Mouse (Mus musculus) neural tube, embryonic 13.5 days (tissue): ENCODE measurements at regions not wholly inside any gene's neighbourhood (a gene's known extent, or its start where the extent isn't known, plus 50 kb on each side); places are given as distances from the start of the nearest gene placed in this dataset.

Experiments
- ATAC-seq: fragments of 200-750 bp; cut with Nextera tagmentation; 2 replicates; pipeline ENCODE4 v1.8.0; 2017; ENCODE audit warnings: low read depth, mild to moderate bottlenecking, moderate TSS enrichment, moderate library complexity
- H3K27ac ChIP-seq: fragments of 300-500 bp; sonication (generic); replicated peaks from 2 replicates; pipeline ENCODE4 v1.5.1; 2015; ENCODE audit warnings: moderate library complexity, mild to moderate bottlenecking, inconsistent platforms
- H3K27me3 ChIP-seq: fragments of 300-500 bp; sonication (generic); 2 replicates; pipeline ENCODE4 v1.6.1; 2015; ENCODE audit warnings: mild to moderate bottlenecking, inconsistent platforms
- H3K36me3 ChIP-seq: fragments of 300-500 bp; sonication (generic); 2 replicates; pipeline ENCODE4 v1.6.1; 2015; ENCODE audit warnings: mild to moderate bottlenecking, inconsistent platforms
- H3K4me1 ChIP-seq: fragments of 300-500 bp; sonication (generic); replicated peaks from 2 replicates; pipeline ENCODE4 v1.6.1; 2015; ENCODE audit warnings: inconsistent platforms
- H3K4me2 ChIP-seq: fragments of 300-500 bp; sonication (generic); 2 replicates; pipeline ENCODE4 v1.6.1; 2015; ENCODE audit warnings: inconsistent platforms, mild to moderate bottlenecking, moderate library complexity
- H3K4me3 ChIP-seq: fragments of 300-500 bp; sonication (generic); 2 replicates; pipeline ENCODE4 v1.5.1; 2015; ENCODE audit warnings: mild to moderate bottlenecking, inconsistent platforms
- H3K9ac ChIP-seq: fragments of 300-500 bp; sonication (generic); 2 replicates; pipeline ENCODE4 v1.6.1; 2015; ENCODE audit warnings: moderate library complexity, mild to moderate bottlenecking, inconsistent platforms
- H3K9me3 ChIP-seq: fragments of 300-500 bp; sonication (generic); 2 replicates; pipeline ENCODE4 v1.6.1; 2016; ENCODE audit warnings: inconsistent platforms
- WGBS: fragments of 180-500 bp; shearing (Covaris S2); methylation state at CpG from one replicate; pipeline ENCODE4 v1.1.7; 2015; 5-methylcytosine and 5-hydroxymethylcytosine counted together

DNA sequence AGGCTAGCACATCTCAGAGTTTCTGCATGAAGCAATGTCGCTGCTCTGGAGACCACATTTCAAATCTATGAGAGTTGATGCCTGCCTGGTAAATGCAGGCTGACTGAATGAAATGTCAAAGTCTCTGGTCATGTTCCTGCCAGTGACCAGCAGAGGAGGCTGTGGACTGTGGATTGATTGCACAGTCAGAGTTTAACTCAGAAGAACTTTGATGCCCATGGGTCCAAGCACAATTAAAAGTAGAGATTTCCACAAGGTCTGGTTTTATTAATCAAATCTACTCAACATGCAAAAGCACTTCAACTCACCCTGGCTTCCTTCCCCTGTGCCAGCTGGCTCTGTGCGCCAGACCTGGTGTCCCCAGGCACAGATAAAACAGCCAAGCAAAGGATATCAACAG lies 81.3 kb downstream of the Hsd17b3 start:
- no peak overlapping the region for H3K27ac ChIP-seq
- 68% methylated on average over 2 of the region's 2 CpGs for WGBS
- ATAC-seq: no peak

DNA sequence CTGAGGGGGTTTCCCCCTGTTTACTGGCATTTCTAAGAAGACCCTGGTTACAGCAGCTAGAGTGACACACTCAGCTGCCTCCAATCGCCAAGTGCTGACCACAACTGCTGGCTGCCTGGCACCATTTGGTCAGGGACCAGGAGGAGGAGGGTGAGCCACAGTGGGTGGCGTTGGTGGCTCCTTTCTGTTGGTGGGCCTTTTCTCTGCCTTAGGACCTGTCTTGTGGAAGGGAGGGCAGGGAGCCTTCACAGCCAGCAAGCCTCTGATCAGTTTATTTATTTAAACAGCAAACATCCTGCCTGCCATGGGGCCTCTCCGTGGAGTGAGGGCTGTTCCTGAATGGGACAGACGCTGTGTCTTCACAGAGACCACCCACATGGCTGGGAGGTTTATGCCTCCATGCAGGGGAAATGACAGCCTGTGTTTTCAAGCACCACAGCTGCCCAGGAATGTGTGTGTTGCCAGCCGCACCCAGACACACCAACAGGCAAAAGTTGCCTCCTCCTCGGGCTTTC lies 86.0 kb downstream of the Hsd17b3 start:
- no peak; the same call in 1 of the 2 replicates for ATAC-seq
- Histone ChIP-seq H3K36me3 (no peaks in the 10 kb centered on the region), H3K4me3 (no peak overlapping the region), H3K9me3 (no peaks in the 10 kb centered on the region), H3K9ac (peak overlapping the region; percentile 27; the same call in 1 of the 2 replicates), H3K4me2 (no peak overlapping the region), H3K27ac (peak overlapping the region; percentile 35; the same call in 1 of the 2 replicates), H3K4me1 (peaks cover 14% of the 10 kb centered on the region), H3K27me3 (peaks cover 10% of the 10 kb centered on the region; the same call in 1 of the 2 replicates)
- WGBS: 3% methylated on average over 6 of the region's 6 CpGs

More for the DNA sequence above, 81.3 kb downstream of the Hsd17b3 start:
- Histone ChIP-seq H3K4me2 (no peak overlapping the region), H3K36me3 (no peaks in the 10 kb centered on the region), H3K4me3 (no peak overlapping the region), H3K9me3 (no peaks in the 10 kb centered on the region), H3K9ac (no peak overlapping the region), H3K27me3 (no peaks in the 10 kb centered on the region), H3K4me1 (peaks cover 9% of the 10 kb centered on the region)

DNA sequence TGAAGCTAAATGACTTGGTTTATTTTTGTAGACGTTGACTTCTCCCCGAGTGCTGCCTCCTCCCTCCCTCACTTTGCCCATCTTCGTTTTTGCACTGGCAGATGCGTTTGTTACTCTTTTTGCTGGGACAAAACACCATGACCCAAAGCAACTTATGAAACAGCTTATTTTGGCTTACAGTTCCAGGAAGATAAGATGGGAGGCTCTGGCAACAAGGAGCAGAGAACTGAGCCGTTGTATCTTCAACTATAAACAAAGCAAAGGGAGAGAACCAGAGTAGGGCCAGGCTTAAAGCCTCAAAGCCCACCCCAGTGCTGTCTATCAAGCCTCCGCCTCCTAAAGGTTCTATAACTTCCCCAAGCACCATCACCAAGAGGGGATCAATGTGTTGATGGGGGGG lies 88.7 kb downstream of the Hsd17b3 start:
- ATAC-seq: no peak
- peaks cover 14% of the 10 kb centered on the region for H3K4me1 ChIP-seq

DNA sequence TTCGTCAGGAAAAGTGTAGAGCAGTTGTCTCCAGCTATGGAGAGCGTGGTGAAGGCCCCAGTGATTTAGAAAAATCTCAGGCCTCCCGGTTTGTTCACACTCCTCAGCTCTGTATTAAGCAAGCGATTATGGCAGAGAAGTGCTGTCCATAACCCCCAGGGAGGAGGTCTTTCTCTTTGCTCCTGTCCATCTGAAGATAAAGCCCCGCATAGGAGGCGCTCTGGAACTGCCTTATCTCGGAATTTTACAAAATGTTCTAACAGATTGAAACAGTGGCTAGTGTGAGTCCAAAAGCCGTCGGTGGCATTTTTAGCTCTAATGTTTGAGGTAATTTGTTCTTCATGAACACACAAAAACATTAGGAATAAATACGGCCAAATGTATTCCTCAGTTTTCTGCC lies 90.4 kb downstream of the Hsd17b3 start:
- Histone ChIP-seq H3K27me3 (peaks cover 10% of the 10 kb centered on the region; the same call in 1 of the 2 replicates), H3K27ac (no peak overlapping the region), H3K9ac (no peak overlapping the region), H3K4me2 (no peak overlapping the region), H3K4me1 (peaks cover 13% of the 10 kb centered on the region), H3K36me3 (no peaks in the 10 kb centered on the region), H3K4me3 (no peak overlapping the region), H3K9me3 (no peaks in the 10 kb centered on the region)
- 59% methylated on average over 10 of the region's 10 CpGs for WGBS
- no peak for ATAC-seq

More for the DNA sequence above, 88.7 kb downstream of the Hsd17b3 start:
- Histone ChIP-seq H3K9me3 (no peaks in the 10 kb centered on the region), H3K4me3 (no peak overlapping the region), H3K4me2 (no peak overlapping the region), H3K27ac (no peak overlapping the region), H3K9ac (no peak overlapping the region), H3K27me3 (peaks cover 10% of the 10 kb centered on the region; the same call in 1 of the 2 replicates), H3K36me3 (no peaks in the 10 kb centered on the region)
- 81% methylated on average over 6 of the region's 6 CpGs for WGBS

DNA sequence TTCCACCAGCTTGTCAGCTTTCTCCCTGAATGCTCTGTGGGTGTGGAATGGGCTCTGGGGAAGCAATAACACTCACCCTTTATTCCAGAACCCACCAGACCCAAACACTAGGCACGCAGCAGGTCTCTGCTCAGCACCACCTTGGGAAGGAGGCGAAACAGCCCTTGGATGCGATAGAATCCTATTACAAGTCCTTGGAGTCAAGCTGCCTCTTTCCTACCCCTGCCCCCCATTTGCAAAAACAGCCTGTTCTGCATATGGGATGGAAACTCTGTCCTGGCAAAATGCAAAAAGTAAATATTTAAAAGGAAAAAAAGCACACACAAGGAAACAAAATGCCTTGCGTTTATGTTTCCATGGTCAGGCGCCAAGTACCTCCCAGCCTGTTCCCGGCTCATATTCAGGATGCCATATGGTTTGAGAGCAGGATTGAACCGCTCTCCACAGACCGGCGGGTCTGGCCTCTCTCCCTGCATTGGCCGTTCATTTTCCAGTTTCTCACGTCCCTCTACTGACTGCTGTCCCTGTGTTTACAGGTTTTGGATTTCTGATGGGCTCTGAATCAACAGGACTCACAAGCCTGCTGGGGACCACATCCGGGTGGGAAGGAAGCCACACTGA lies 95.1 kb downstream of the Hsd17b3 start:
- no peak overlapping the region for H3K4me3 ChIP-seq
- no peak overlapping the region for H3K27ac ChIP-seq
- no peaks in the 10 kb centered on the region for H3K9me3 ChIP-seq
- no peak overlapping the region for H3K4me2 ChIP-seq
- H3K27me3 ChIP-seq: no peaks in the 10 kb centered on the region
- WGBS: 79% methylated on average over 12 of the region's 12 CpGs
- no peak overlapping the region for H3K9ac ChIP-seq
- H3K4me1 ChIP-seq: peaks cover 14% of the 10 kb centered on the region
- no peak for ATAC-seq
- no peaks in the 10 kb centered on the region for H3K36me3 ChIP-seq

DNA sequence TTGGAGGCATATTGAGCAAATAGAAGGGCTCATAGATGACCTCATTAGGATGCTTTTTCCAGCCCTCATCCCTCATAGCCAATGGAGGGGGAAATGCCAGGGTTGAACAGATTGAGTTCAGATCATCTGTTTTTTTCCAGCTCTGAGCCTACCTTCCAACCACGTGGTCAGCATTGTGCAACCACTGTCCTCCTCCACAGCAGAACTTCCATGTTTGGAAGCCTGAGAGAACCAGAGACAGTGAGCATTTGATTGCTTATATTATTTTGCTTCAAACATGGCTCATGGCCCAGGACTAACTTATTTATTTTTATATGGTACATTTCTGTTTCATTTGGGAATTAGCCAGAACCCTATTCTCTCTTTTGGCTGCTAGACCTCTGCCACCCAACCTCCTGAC lies 96.0 kb downstream of the Hsd17b3 start:
- H3K9me3 ChIP-seq: no peaks in the 10 kb centered on the region
- H3K9ac ChIP-seq: no peak overlapping the region
- H3K4me3 ChIP-seq: no peak overlapping the region
- ATAC-seq: no peak
- no peaks in the 10 kb centered on the region for H3K36me3 ChIP-seq
- H3K4me1 ChIP-seq: peaks cover 14% of the 10 kb centered on the region
- no peak overlapping the region for H3K27ac ChIP-seq
- no peak overlapping the region for H3K4me2 ChIP-seq
- WGBS: 64% methylated on average over 1 of the region's 1 CpGs
- H3K27me3 ChIP-seq: peaks cover 8% of the 10 kb centered on the region

DNA sequence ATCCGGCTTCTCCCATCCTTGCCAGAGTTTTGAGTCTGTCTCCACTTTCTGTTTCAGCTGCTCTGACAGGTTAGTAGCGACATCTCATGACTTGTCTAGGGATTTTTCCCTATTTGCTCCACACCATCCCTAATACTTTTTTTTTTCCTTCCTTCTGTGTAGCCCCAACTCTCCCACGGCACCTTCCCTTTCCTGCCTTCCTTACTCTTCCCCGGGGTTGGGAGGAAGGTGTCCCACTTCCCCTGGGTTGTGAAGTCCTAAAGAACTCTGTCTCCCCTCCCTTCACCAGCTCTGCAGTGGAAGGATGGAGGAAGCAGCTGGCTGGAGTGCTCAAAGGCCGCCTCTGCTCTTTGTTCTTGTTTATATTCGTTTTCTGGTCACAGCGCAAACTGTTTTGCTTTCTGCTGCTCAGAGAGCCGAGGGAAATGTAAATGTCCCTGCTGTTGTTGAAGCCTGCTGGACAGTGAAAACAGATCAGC lies 98.5 kb downstream of the Hsd17b3 start:
- peak overlapping the region; percentile 69 for H3K27ac ChIP-seq
- 17% methylated on average over 8 of the region's 8 CpGs for WGBS

DNA sequence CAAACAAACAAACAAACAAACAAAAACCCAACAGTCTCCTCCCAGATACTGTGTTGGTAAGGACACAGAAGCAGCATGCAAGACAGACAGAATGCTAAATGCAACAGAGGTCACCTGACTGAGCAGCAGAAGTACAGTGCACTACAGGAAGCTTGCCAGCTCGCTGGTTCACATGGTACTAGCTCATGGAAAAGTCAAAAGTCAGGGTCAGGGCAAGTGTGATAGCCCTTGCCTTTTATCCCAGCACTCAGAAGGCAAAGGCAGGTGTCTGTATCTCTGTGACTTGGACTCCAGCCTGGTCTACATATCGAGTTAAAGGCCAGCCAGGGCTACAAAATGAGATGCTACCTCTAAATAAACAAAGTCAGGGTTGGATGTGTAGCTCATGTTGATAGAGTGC lies 99.3 kb downstream of the Hsd17b3 start:
- no peaks in the 10 kb centered on the region for H3K36me3 ChIP-seq
- no peaks in the 10 kb centered on the region for H3K9me3 ChIP-seq
- whole genome bisulfite sequencing: 69% methylated on average over 2 of the region's 2 CpGs
- H3K4me2 ChIP-seq: no peak overlapping the region
- ATAC-seq: no peak
- no peak overlapping the region for H3K9ac ChIP-seq
- H3K4me1 ChIP-seq: peaks cover 34% of the 10 kb centered on the region
- H3K4me3 ChIP-seq: no peak overlapping the region
- H3K27ac ChIP-seq: no peak overlapping the region
- peaks cover 17% of the 10 kb centered on the region for H3K27me3 ChIP-seq

More for the DNA sequence above, 98.5 kb downstream of the Hsd17b3 start:
- peaks cover 26% of the 10 kb centered on the region for H3K4me1 ChIP-seq
- peak overlapping the region; percentile 36 for H3K4me2 ChIP-seq
- ATAC-seq: peak; percentile 36; the same call in 1 of the 2 replicates
- H3K4me3 ChIP-seq: no peak overlapping the region
- no peaks in the 10 kb centered on the region for H3K9me3 ChIP-seq
- H3K9ac ChIP-seq: peak overlapping the region; percentile 52; the same call in 1 of the 2 replicates
- no peaks in the 10 kb centered on the region for H3K36me3 ChIP-seq
- H3K27me3 ChIP-seq: peaks cover 17% of the 10 kb centered on the region

DNA sequence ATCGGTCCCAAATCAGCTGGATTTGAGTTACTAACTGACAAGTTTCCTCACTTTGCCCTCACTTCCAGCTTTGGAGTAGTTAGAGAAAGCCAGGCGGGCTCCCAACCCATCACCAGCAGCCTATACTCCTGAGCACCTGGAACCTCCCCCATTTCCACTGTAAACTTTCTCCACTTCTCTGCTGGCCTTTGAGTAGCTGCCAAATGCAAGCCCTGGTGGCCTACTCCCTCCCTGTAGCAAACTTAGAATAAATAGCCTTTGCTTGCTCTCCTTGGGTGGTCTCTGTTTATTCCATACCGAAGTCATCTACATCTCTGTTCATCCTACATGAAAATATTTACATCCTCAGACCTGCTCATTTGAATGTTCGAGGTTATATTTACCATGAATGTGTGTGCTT lies 100.8 kb downstream of the Hsd17b3 start:
- Histone ChIP-seq H3K4me1 (peaks cover 40% of the 10 kb centered on the region), H3K9me3 (no peaks in the 10 kb centered on the region), H3K9ac (no peak overlapping the region), H3K27ac (no peak overlapping the region), H3K27me3 (peaks cover 17% of the 10 kb centered on the region), H3K4me2 (no peak overlapping the region), H3K36me3 (no peaks in the 10 kb centered on the region), H3K4me3 (no peak overlapping the region)
- WGBS: 80% methylated on average over 4 of the region's 4 CpGs
- ATAC-seq: no peak

DNA sequence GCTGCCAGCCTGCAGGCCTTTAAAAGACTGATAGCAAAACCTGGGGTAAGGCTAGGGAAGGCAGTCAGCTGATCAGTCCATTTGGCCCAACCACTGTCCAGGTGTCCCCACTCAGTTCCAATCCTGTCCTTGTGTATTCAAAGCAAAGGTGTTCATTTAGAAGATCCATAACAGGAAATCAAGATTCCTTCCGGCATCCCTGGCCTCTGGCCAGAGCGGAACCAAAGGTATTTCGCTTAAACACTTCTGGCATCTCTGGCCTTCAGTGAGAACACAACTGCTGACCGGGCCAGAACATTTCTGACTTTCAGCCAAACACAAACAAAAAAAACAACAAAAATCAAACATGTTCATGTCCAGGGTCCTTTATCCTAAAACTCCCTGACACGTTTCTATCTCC lies 102.3 kb downstream of the Hsd17b3 start:
- peaks cover 17% of the 10 kb centered on the region for H3K27me3 ChIP-seq
- H3K4me1 ChIP-seq: peaks cover 40% of the 10 kb centered on the region
- no peak overlapping the region for H3K4me2 ChIP-seq
- H3K4me3 ChIP-seq: no peak overlapping the region
- H3K27ac ChIP-seq: no peak overlapping the region
- H3K36me3 ChIP-seq: no peaks in the 10 kb centered on the region
- no peak for ATAC-seq
- WGBS: 83% methylated on average over 5 of the region's 5 CpGs
- H3K9ac ChIP-seq: no peak overlapping the region
- no peaks in the 10 kb centered on the region for H3K9me3 ChIP-seq

DNA sequence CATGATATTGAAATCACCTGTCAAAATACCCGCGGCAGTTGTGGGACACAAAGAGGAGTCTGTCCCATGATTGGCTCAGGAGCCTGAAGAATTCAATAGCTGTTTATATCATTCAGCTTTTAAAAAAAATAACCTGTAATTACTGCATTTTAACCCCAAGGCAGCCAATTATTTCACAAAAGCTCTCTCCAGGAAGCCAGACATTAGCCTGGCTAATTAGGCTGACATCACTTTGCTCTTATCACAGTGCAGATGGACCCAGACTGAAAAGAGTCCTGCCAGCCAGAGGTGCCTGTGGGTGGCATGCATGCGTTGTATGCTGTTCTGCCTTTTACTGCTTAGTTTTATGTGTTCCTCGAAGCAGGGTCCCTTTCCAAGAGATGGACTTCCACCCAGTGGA lies 103.4 kb downstream of the Hsd17b3 start:
- Histone ChIP-seq H3K9ac (0 out of 2 replicates have a peak overlapping the region, but pooled peaks have one; percentile 31), H3K36me3 (no peaks in the 10 kb centered on the region), H3K4me1 (peaks cover 37% of the 10 kb centered on the region), H3K27me3 (peaks cover 17% of the 10 kb centered on the region), H3K27ac (peak overlapping the region; percentile 4; the same call in 1 of the 2 replicates), H3K4me2 (no peak overlapping the region), H3K9me3 (no peaks in the 10 kb centered on the region), H3K4me3 (no peak overlapping the region)
- peak; percentile 79; the same call in 1 of the 2 replicates for ATAC-seq
- WGBS: 4% methylated on average over 4 of the region's 4 CpGs

DNA sequence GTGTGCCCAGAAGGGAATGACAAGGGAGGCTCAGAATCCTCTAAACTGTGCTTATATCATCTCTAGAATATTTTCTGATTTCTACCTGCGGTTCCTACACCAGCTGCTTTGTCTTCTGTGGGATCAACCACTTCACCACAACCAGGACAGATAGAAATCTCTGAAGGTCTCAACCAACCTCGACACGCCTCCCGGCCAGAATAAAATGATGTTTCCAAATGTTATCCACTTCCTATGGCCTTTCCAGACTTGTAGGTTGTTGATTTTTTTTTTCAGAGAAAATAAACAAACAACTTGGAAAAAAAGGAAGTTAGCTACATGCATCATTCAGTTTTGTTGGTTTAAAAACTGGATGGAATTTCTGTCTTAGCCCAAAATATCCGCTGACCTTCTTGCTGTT lies 103.9 kb downstream of the Hsd17b3 start:
- Histone ChIP-seq H3K9ac (no peak overlapping the region), H3K4me1 (peaks cover 37% of the 10 kb centered on the region), H3K9me3 (no peaks in the 10 kb centered on the region), H3K4me2 (no peak overlapping the region), H3K27ac (0 out of 2 replicates have a peak overlapping the region, but pooled peaks have one; percentile 4), H3K27me3 (peaks cover 17% of the 10 kb centered on the region), H3K4me3 (no peak overlapping the region), H3K36me3 (no peaks in the 10 kb centered on the region)
- ATAC-seq: no peak
- WGBS: 80% methylated on average over 5 of the region's 5 CpGs
